Mouse (Mus musculus) small intestine, adult 2 months (tissue): Measurements from ENCODE around the gene Bag5.

ENCODE experiments used
- CTCF ChIP-seq: fragments of 200-500 bp; IDR thresholded peaks from 2 replicates; pipeline ENCODE4 v1.5.1; 2012; ENCODE audit warnings: low read depth, mild to moderate bottlenecking, control low read depth, inconsistent platforms, low read length, moderate library complexity, mixed read lengths; ENCODE audit not compliant: insufficient replicate concordance, insufficient read length; ENCODE audit errors: extremely low read depth
- POLR2A ChIP-seq: fragments of 200-500 bp; IDR thresholded peaks from 2 replicates; pipeline ENCODE4 v1.6.1; 2012; ENCODE audit warnings: low read depth, mild to moderate bottlenecking, control low read depth, inconsistent platforms, low read length, moderate library complexity

- TF ChIP-seq CTCF (no peak), POLR2A (no peak)
These were observed 12.5 kb upstream of the Bag5 start for GRCm38 (mm10) chr12:111725338-111726121.
